Mouse (Mus musculus) bone marrow macrophage, adult 2 months (primary cell): Measurements from ENCODE around the gene Slc13a1.

Source experiments
- CTCF ChIP-seq: IDR thresholded peaks from 2 replicates; pipeline ENCODE4 v1.5.1; 2012; ENCODE audit warnings: low read depth, mild to moderate bottlenecking, low read length, moderate library complexity
- POLR2A ChIP-seq: IDR thresholded peaks from 2 replicates; pipeline ENCODE4 v1.6.1; 2012; ENCODE audit warnings: mild to moderate bottlenecking, low read depth, low read length, borderline replicate concordance

GRCm38 (mm10) chr6:24166772-24167171, 1.1 kb downstream of the Slc13a1 start:
- no peak for TF ChIP-seq CTCF
- TF ChIP-seq POLR2A, result no peak
